Mouse (Mus musculus): ENCODE measurements at regions not wholly inside any gene's neighbourhood (a gene's known extent, or its start where the extent isn't known, plus 50 kb on each side); places are given as distances from the start of the nearest gene placed in this dataset.

DNA sequence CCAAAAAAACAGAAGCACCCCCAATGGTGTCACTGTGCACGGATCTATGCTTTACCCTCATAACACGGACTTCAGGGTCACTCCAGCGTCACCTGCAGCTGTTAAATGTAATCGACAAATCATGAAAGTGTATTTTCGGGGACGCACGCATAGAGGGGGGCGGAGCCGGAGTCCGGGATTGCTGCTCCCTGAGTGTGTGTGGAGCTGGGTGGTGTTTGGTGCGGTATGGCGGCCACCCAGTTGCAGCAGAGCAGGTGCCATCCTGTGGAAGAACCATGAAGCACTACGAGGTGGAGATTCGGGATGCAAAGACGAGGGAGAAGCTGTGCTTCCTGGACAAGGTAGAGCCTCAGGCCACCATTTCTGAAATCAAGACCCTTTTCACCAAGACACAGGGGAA is 122.9 kb upstream of the Gm10330 start:
- in situ Hi-C loops (cut with MboI, MseI), result loop anchor here (5.0 kb wide), 1 partner anchor 1346 kb away; no protein-coding TSS in a partner anchor
